Mouse (Mus musculus): ENCODE results near the gene Anapc2. TPM values are rescaled to one million over a fixed set of nuclear protein-coding genes. Genes with fewer than 3 reads are reported as not detected.
A peak's percentile ranks its signal among the peaks of the same experiment; 100 is the strongest.

Gene Anapc2
- polyA plus RNA-seq, 1 experiment from 2014 or later: 141 TPM

DNA sequence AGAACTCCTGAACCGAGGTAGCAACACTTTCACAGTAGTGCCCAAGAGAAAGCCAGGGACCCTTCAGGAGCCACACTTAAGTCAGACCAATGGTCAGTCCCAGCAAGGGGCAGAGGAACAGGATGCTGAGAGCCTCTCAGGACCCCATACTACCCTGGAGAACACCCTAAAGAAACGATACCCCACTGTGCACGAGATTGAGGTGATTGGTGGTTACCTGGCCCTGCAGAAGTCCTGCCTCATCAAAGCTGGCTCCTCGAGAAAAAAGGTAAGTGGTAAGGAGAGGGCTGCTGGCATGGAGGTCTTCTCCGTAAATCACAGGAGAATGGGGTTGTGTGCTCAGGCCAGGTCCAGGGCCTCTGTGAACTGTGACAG lies 8.0 kb upstream of the Anapc2 start:
- Histone ChIP-seq H3K9me3 (replicated peaks) (no peaks in the 10 kb centered on the region), H3K27ac (replicated peaks) (no peak overlapping the region), H3K36me3 (peaks cover 17% of the 10 kb centered on the region), H3K27me3 (ENCODE audit: low read depth, poor library complexity, severe bottlenecking) (peaks cover 25% of the 10 kb centered on the region), H3K4me1 (peaks cover 52% of the 10 kb centered on the region), H3K4me3 (peak overlapping the region; percentile 79)
- WGBS: 81% methylated on average over 5 of the region's 5 CpGs
- no peak for DNase-seq (ENCODE audit: low spot score)

GRCm38 (mm10) chr2:25264851-25265250 lies 7.4 kb upstream of the Anapc2 start:
- Histone ChIP-seq H3K9me3 (replicated peaks) (no peaks in the 10 kb centered on the region), H3K27me3 (ENCODE audit: low read depth, poor library complexity, severe bottlenecking) (peaks cover 25% of the 10 kb centered on the region), H3K4me3 (peak overlapping the region; percentile 16; the same call in 1 of the 2 replicates), H3K4me1 (peaks cover 52% of the 10 kb centered on the region), H3K27ac (replicated peaks) (no peak overlapping the region), H3K36me3 (peaks cover 22% of the 10 kb centered on the region)
- WGBS: 80% methylated on average over 3 of the region's 3 CpGs
- DNase-seq (ENCODE audit: low spot score): no peak

DNA sequence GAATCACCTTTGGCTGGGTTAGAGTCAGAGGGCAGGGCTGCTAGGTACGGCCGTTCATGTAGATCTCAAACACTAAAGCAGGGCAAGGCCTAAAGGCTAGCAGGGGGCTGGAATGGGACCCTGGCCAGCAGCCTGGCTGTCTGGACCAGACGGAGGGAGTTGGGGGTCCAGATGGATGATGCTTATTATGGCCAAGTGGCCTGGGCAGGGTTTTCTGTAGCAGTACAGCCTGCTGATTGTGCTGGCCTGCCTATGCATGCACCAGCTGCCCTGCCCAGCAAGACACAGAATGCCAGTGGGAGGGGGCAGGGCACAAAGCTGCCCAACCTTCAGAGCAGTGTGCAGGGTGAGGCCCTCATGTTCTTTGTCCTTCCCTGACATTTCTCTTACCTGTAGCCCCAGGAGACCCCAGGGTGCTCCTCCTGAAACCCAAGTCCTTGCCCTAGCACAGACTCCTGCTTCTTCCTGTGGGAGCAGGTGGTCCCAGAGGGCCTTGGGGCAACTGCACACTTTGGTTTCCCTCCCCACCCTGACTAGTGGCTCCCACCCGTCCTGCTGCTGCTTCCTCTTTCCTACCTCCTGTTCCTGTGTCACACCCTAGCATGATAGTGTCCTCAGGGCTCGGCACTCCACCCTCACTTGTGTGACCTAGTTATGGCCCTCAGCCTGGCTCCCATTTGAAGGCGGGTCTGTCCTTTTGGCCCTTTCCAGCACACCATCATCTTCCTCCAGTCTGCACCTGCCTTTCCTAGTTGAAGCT lies 6.2 kb upstream of the Anapc2 start:
- Histone ChIP-seq H3K27ac (replicated peaks) (no peak overlapping the region), H3K4me1 (peaks cover 58% of the 10 kb centered on the region), H3K9me3 (replicated peaks) (no peaks in the 10 kb centered on the region), H3K36me3 (peaks cover 35% of the 10 kb centered on the region), H3K27me3 (ENCODE audit: low read depth, poor library complexity, severe bottlenecking) (peaks cover 25% of the 10 kb centered on the region), H3K4me3 (peak overlapping the region; percentile 14; the same call in 1 of the 2 replicates)
- DNase-seq (ENCODE audit: low spot score): no peak
- 76% methylated on average over 6 of the region's 6 CpGs for WGBS

DNA sequence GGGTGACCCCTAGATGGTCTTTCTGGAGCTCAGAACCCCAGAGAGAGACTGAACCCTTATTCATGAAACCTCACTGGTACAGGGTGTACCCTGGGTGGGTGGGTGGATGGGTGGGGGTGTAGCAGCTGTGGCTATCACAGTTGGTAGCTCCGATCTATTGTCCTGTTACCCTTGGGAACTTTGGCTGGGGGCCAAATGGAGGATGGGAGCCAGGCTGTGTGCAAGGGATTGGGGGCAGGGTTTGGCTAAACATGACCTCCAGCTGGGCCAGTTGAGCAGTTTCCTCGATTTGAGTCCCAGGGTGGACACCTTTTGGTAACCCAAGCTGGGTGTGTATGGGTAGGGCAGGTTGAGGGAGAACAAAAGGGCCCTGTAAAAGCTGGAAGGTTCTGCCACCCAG lies 5.6 kb upstream of the Anapc2 start:
- no peak for DNase-seq (ENCODE audit: low spot score)
- Histone ChIP-seq H3K4me1 (peaks cover 63% of the 10 kb centered on the region), H3K4me3 (peak overlapping the region; percentile 14; the same call in 1 of the 2 replicates), H3K27ac (replicated peaks) (no peak overlapping the region), H3K9me3 (replicated peaks) (no peaks in the 10 kb centered on the region), H3K27me3 (ENCODE audit: low read depth, poor library complexity, severe bottlenecking) (peaks cover 25% of the 10 kb centered on the region), H3K36me3 (peaks cover 36% of the 10 kb centered on the region)
- WGBS: 71% methylated on average over 2 of the region's 2 CpGs

GRCm38 (mm10) chr2:25267241-25267640 lies 5.0 kb upstream of the Anapc2 start:
- DNase-seq (ENCODE audit: low spot score): no peak
- no peak overlapping the region for H3K4me3 ChIP-seq
- H3K27ac ChIP-seq (replicated peaks): no peak overlapping the region
- H3K27me3 ChIP-seq (ENCODE audit: low read depth, poor library complexity, severe bottlenecking): peaks cover 25% of the 10 kb centered on the region
- H3K9me3 ChIP-seq (replicated peaks): no peaks in the 10 kb centered on the region
- peaks cover 59% of the 10 kb centered on the region for H3K4me1 ChIP-seq
- H3K36me3 ChIP-seq: peaks cover 36% of the 10 kb centered on the region

- no peak for DNase-seq (ENCODE audit: low spot score)
- WGBS: 75% methylated on average over 4 of the region's 4 CpGs
- no peak overlapping the region for H3K27ac ChIP-seq (replicated peaks)
- H3K4me1 ChIP-seq: peaks cover 58% of the 10 kb centered on the region
- no peak overlapping the region for H3K4me3 ChIP-seq
- no peaks in the 10 kb centered on the region for H3K9me3 ChIP-seq (replicated peaks)
- peaks cover 36% of the 10 kb centered on the region for H3K36me3 ChIP-seq
- H3K27me3 ChIP-seq (ENCODE audit: low read depth, poor library complexity, severe bottlenecking): peaks cover 24% of the 10 kb centered on the region
Observed at GRCm38 (mm10) chr2:25267746-25268309, 4.5 kb upstream of the Anapc2 start.

DNA sequence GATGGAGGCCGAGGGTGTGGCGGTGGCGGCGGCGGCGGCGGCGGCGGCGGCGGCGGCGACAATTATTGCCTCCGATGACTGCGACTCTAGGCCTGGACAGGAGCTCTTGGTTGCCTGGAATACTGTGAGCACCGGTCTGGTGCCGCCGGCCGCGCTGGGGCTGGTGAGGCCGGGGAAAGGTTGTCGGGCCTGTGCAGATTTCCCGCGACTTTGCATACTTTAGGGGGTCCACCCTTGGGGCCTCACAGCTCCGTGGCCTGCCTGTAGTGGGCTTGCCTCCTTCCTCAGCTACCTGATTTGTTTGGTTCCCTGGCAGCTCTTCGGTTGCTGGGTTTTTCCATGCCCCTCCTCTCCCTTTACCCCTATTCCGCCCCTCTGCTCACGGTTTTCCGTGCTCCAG lies 237 bp downstream of the Anapc2 start:
- Histone ChIP-seq H3K27ac (replicated peaks) (peak overlapping the region; percentile 90), H3K9me3 (replicated peaks) (no peaks in the 10 kb centered on the region), H3K36me3 (peaks cover 80% of the 10 kb centered on the region), H3K27me3 (ENCODE audit: low read depth, poor library complexity, severe bottlenecking) (no peaks in the 10 kb centered on the region), H3K4me1 (peaks cover 30% of the 10 kb centered on the region), H3K4me3 (peak overlapping the region; percentile 94)
- no peak for DNase-seq (ENCODE audit: low spot score)
- under 1% methylated on average over 29 of the region's 29 CpGs for WGBS

DNA sequence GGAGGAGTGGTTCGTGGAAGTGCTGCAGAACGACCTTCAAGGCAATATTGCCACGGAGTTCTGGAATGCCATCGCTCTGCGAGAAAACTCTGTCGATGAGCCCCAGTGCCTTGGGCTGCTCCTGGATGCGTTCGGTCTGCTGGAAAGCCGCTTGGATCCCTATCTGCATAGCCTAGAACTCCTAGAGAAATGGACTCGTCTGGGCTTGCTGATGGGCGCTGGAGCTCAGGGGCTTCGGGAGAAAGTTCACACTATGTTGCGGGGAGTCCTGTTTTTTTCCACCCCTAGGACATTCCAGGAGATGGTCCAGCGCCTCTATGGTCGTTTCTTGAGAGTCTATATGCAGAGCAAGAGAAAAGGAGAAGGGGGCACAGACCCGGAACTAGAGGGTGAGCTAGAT lies 732 bp downstream of the Anapc2 start:
- WGBS: 43% methylated on average over 16 of the region's 16 CpGs
- Histone ChIP-seq H3K27ac (replicated peaks) (peak overlapping the region; percentile 90), H3K4me1 (peaks cover 30% of the 10 kb centered on the region), H3K27me3 (ENCODE audit: low read depth, poor library complexity, severe bottlenecking) (no peaks in the 10 kb centered on the region), H3K4me3 (peak overlapping the region; percentile 94), H3K36me3 (peaks cover 81% of the 10 kb centered on the region), H3K9me3 (replicated peaks) (no peaks in the 10 kb centered on the region)
- no peak for DNase-seq (ENCODE audit: low spot score)

- 61% methylated on average over 13 of the region's 13 CpGs for WGBS
- Histone ChIP-seq H3K27me3 (ENCODE audit: low read depth, poor library complexity, severe bottlenecking) (no peaks in the 10 kb centered on the region), H3K27ac (replicated peaks) (no peak overlapping the region), H3K4me3 (no peak overlapping the region), H3K9me3 (replicated peaks) (no peaks in the 10 kb centered on the region), H3K4me1 (no peaks in the 10 kb centered on the region), H3K36me3 (peaks cover 100% of the 10 kb centered on the region)
- DNase-seq (ENCODE audit: low spot score): peak; percentile 76
Observed at GRCm38 (mm10) chr2:25278928-25279882, 6.9 kb downstream of the Anapc2 start.

GRCm38 (mm10) chr2:25285551-25285950 lies 13.3 kb downstream of the Anapc2 start:
- WGBS: 91% methylated on average over 2 of the region's 2 CpGs
- Histone ChIP-seq H3K4me1 (peaks cover 7% of the 10 kb centered on the region; the same call in 1 of the 2 replicates), H3K27me3 (ENCODE audit: low read depth, poor library complexity, severe bottlenecking) (peaks cover 44% of the 10 kb centered on the region), H3K27ac (replicated peaks) (no peak overlapping the region), H3K9me3 (replicated peaks) (no peaks in the 10 kb centered on the region), H3K36me3 (peaks cover 61% of the 10 kb centered on the region), H3K4me3 (no peak overlapping the region)
- DNase-seq (ENCODE audit: low spot score): no peak

- WGBS: 97% methylated on average over 1 of the region's 1 CpGs
- Histone ChIP-seq H3K9me3 (replicated peaks) (no peaks in the 10 kb centered on the region), H3K27me3 (ENCODE audit: low read depth, poor library complexity, severe bottlenecking) (peaks cover 52% of the 10 kb centered on the region), H3K4me1 (peaks cover 14% of the 10 kb centered on the region), H3K36me3 (peaks cover 53% of the 10 kb centered on the region), H3K4me3 (no peak overlapping the region), H3K27ac (replicated peaks) (no peak overlapping the region)
- DNase-seq (ENCODE audit: low spot score): no peak
Observed at GRCm38 (mm10) chr2:25286314-25286713, 14.0 kb downstream of the Anapc2 start.

DNA sequence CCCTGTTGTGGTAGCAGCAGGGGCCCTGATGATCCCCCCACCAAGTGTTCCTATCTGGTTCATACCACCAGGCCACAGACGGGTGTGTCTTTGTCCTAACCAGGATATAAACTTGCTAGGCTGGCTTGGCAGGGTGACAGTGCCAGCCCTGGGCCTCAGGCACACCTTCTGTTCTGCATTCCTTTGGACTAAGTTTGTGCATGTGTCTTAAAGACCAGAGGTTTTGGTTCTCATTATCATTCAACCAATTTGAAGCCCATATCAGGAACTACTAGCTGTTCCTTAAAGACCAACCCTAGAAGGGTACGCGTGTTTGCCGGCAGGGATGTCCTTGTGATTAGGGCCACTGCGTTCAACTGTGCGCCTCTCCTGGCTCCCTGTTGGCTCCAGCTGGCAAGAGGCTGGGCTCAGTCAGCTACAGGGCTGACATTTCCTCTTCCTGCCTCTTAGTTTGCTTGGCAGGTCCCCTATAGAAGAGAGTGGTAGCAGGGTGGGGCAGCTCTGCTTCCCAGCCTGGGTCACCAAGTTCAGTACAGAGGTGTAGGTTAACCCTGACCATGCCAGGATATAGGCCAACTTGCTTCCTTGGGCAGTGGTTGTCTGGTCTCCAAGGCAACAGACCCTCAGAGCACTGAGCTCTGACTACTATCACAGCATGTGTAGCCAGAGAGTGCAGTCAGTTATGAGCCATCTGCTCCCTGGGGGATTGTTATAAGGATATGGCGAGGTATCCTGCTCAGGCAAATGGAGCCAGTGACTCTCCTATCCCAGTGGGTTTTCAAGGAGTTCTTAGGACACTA lies 14.8 kb downstream of the Anapc2 start:
- no peaks in the 10 kb centered on the region for H3K9me3 ChIP-seq (replicated peaks)
- H3K4me3 ChIP-seq: no peak overlapping the region
- WGBS: 63% methylated on average over 7 of the region's 7 CpGs
- peaks cover 22% of the 10 kb centered on the region for H3K4me1 ChIP-seq
- no peak overlapping the region for H3K27ac ChIP-seq (replicated peaks)
- peaks cover 46% of the 10 kb centered on the region for H3K36me3 ChIP-seq
- H3K27me3 ChIP-seq (ENCODE audit: low read depth, poor library complexity, severe bottlenecking): peaks cover 59% of the 10 kb centered on the region
- DNase-seq (ENCODE audit: low spot score): no peak
